Mouse (Mus musculus) testis, adult 2 months (tissue): ENCODE results near the gene Fgf2.

Experiments used
- CTCF ChIP-seq: fragments of 200-500 bp; IDR thresholded peaks from 2 replicates; pipeline ENCODE4 v1.5.1; 2012; ENCODE audit warnings: low read depth, mild to moderate bottlenecking, inconsistent platforms, low read length, moderate library complexity; ENCODE audit not compliant: control insufficient read depth, insufficient read depth, insufficient replicate concordance
- POLR2A ChIP-seq: fragments of 200-500 bp; IDR thresholded peaks from 2 replicates; pipeline ENCODE4 v1.6.1; 2012; ENCODE audit warnings: low read depth, mild to moderate bottlenecking, inconsistent platforms, low read length, moderate library complexity; ENCODE audit not compliant: control insufficient read depth

- TF ChIP-seq CTCF = no peak
- no peak for TF ChIP-seq POLR2A
Observed at GRCm38 (mm10) chr3:37328489-37328888, 19.7 kb upstream of the Fgf2 start.
